Mouse (Mus musculus): ENCODE data around the gene Socs4. TPM values are rescaled to one million over a fixed set of nuclear protein-coding genes. Genes with fewer than 3 reads are reported as not detected.

Socs4 gene
- polyA plus RNA-seq, 1 experiment, result 24.2 TPM

- no peak overlapping the region for H3K9ac ChIP-seq (ENCODE audit: low read depth, poor library complexity, severe bottlenecking)
- no peaks in the 10 kb centered on the region for H3K4me1 ChIP-seq (ENCODE audit: control insufficient read depth, insufficient read depth, low read length)
Measured at GRCm38 (mm10) chr14:47287021-47287420, 10.3 kb downstream of the Socs4 start.

GRCm38 (mm10) chr14:47291772-47292171 is 15.0 kb downstream of the Socs4 start:
- H3K9ac ChIP-seq (ENCODE audit: low read depth, poor library complexity, severe bottlenecking), result no peak overlapping the region
- H3K4me1 ChIP-seq (ENCODE audit: control insufficient read depth, insufficient read depth, low read length), result no peaks in the 10 kb centered on the region
- TF ChIP-seq CTCF (IDR thresholded peaks at IDR 0.05; ENCODE audit: low read depth, low read length) (no peak), POLR2A (IDR thresholded peaks at IDR 0.05; ENCODE audit: insufficient read depth, low read length) (no peak), EP300 (IDR thresholded peaks at IDR 0.05; ENCODE audit: insufficient read depth, low read depth, low read length) (no peak)
- no peak overlapping the region for H3K27ac ChIP-seq (ENCODE audit: insufficient read depth, low read length)
- no peak overlapping the region for H3K4me3 ChIP-seq (ENCODE audit: low read depth, low read length)
- H3K27me3 ChIP-seq (ENCODE audit: control insufficient read depth, insufficient read depth, low read length, poor library complexity, severe bottlenecking), result no peaks in the 10 kb centered on the region
- H3K36me3 ChIP-seq (ENCODE audit: control insufficient read depth, insufficient read depth, low read length, poor library complexity, severe bottlenecking), result peaks cover 6% of the 10 kb centered on the region
- no peaks in the 10 kb centered on the region for H3K9me3 ChIP-seq (replicated peaks; ENCODE audit: control insufficient read depth, insufficient read depth, low read length, poor library complexity, severe bottlenecking)

More at GRCm38 (mm10) chr14:47287021-47287420, 10.3 kb downstream of the Socs4 start:
- Histone ChIP-seq H3K36me3 (ENCODE audit: control insufficient read depth, insufficient read depth, low read length, poor library complexity, severe bottlenecking) (peaks cover 6% of the 10 kb centered on the region), H3K27me3 (ENCODE audit: control insufficient read depth, insufficient read depth, low read length, poor library complexity, severe bottlenecking) (no peaks in the 10 kb centered on the region), H3K27ac (ENCODE audit: insufficient read depth, low read length) (no peak overlapping the region), H3K4me3 (ENCODE audit: low read depth, low read length) (no peak overlapping the region), H3K9me3 (replicated peaks; ENCODE audit: control insufficient read depth, insufficient read depth, low read length, poor library complexity, severe bottlenecking) (no peaks in the 10 kb centered on the region)
- TF ChIP-seq EP300 (IDR thresholded peaks at IDR 0.05; ENCODE audit: insufficient read depth, low read depth, low read length) (no peak), POLR2A (IDR thresholded peaks at IDR 0.05; ENCODE audit: insufficient read depth, low read length) (no peak)

- Histone ChIP-seq H3K4me1 (ENCODE audit: control insufficient read depth, insufficient read depth, low read length) (no peaks in the 10 kb centered on the region), H3K27me3 (ENCODE audit: control insufficient read depth, insufficient read depth, low read length, poor library complexity, severe bottlenecking) (no peaks in the 10 kb centered on the region), H3K9me3 (replicated peaks; ENCODE audit: control insufficient read depth, insufficient read depth, low read length, poor library complexity, severe bottlenecking) (no peaks in the 10 kb centered on the region), H3K27ac (ENCODE audit: insufficient read depth, low read length) (no peak overlapping the region), H3K9ac (ENCODE audit: low read depth, poor library complexity, severe bottlenecking) (no peak overlapping the region), H3K4me3 (ENCODE audit: low read depth, low read length) (no peak overlapping the region), H3K36me3 (ENCODE audit: control insufficient read depth, insufficient read depth, low read length, poor library complexity, severe bottlenecking) (peaks cover 6% of the 10 kb centered on the region)
- TF ChIP-seq CTCF (IDR thresholded peaks at IDR 0.05; ENCODE audit: low read depth, low read length), result no peak
- no peak for TF ChIP-seq EP300 (IDR thresholded peaks at IDR 0.05; ENCODE audit: insufficient read depth, low read depth, low read length)
- no peak for TF ChIP-seq POLR2A (IDR thresholded peaks at IDR 0.05; ENCODE audit: insufficient read depth, low read length)
Measured at GRCm38 (mm10) chr14:47294136-47294535, 17.4 kb downstream of the Socs4 start.

GRCm38 (mm10) chr14:47296232-47296631 is 19.5 kb downstream of the Socs4 start:
- no peaks in the 10 kb centered on the region for H3K4me1 ChIP-seq (ENCODE audit: control insufficient read depth, insufficient read depth, low read length)
- H3K36me3 ChIP-seq (ENCODE audit: control insufficient read depth, insufficient read depth, low read length, poor library complexity, severe bottlenecking), result peaks cover 11% of the 10 kb centered on the region
- no peak overlapping the region for H3K9ac ChIP-seq (ENCODE audit: low read depth, poor library complexity, severe bottlenecking)
- no peaks in the 10 kb centered on the region for H3K9me3 ChIP-seq (replicated peaks; ENCODE audit: control insufficient read depth, insufficient read depth, low read length, poor library complexity, severe bottlenecking)
- H3K4me3 ChIP-seq (ENCODE audit: low read depth, low read length), result no peak overlapping the region
- TF ChIP-seq POLR2A (IDR thresholded peaks at IDR 0.05; ENCODE audit: insufficient read depth, low read length), result no peak
- TF ChIP-seq EP300 (IDR thresholded peaks at IDR 0.05; ENCODE audit: insufficient read depth, low read depth, low read length), result no peak
- no peak for TF ChIP-seq CTCF (IDR thresholded peaks at IDR 0.05; ENCODE audit: low read depth, low read length)
- H3K27me3 ChIP-seq (ENCODE audit: control insufficient read depth, insufficient read depth, low read length, poor library complexity, severe bottlenecking), result no peaks in the 10 kb centered on the region
- H3K27ac ChIP-seq (ENCODE audit: insufficient read depth, low read length), result peak overlapping the region; percentile 79

GRCm38 (mm10) chr14:47297785-47298407 is 21.2 kb downstream of the Socs4 start, which contains the start of gene Mapk1ip1l:
Mapk1ip1l (plus strand) TSS chr14:47298266.
- TF ChIP-seq POLR2A (IDR thresholded peaks at IDR 0.05; ENCODE audit: insufficient read depth, low read length) (peak; percentile 21), CTCF (IDR thresholded peaks at IDR 0.05; ENCODE audit: low read depth, low read length) (peak; percentile 65), EP300 (IDR thresholded peaks at IDR 0.05; ENCODE audit: insufficient read depth, low read depth, low read length) (peak; percentile 51; the same call in 1 of the 2 replicates)
- Histone ChIP-seq H3K27me3 (ENCODE audit: control insufficient read depth, insufficient read depth, low read length, poor library complexity, severe bottlenecking) (no peaks in the 10 kb centered on the region), H3K4me3 (ENCODE audit: low read depth, low read length) (peak within 1 kb of the TSS; percentile 78), H3K36me3 (ENCODE audit: control insufficient read depth, insufficient read depth, low read length, poor library complexity, severe bottlenecking) (peaks cover 19% of the 10 kb centered on the region), H3K27ac (ENCODE audit: insufficient read depth, low read length) (peak within 1 kb of the TSS; percentile 87), H3K9me3 (replicated peaks; ENCODE audit: control insufficient read depth, insufficient read depth, low read length, poor library complexity, severe bottlenecking) (no peaks in the 10 kb centered on the region), H3K4me1 (ENCODE audit: control insufficient read depth, insufficient read depth, low read length) (no peaks in the 10 kb centered on the region), H3K9ac (ENCODE audit: low read depth, poor library complexity, severe bottlenecking) (peak within 1 kb of the TSS; percentile 82)

- Histone ChIP-seq H3K4me3 (ENCODE audit: low read depth, low read length) (peak overlapping the region; percentile 74), H3K9me3 (replicated peaks; ENCODE audit: control insufficient read depth, insufficient read depth, low read length, poor library complexity, severe bottlenecking) (no peaks in the 10 kb centered on the region), H3K27ac (ENCODE audit: insufficient read depth, low read length) (peak overlapping the region; percentile 77), H3K36me3 (ENCODE audit: control insufficient read depth, insufficient read depth, low read length, poor library complexity, severe bottlenecking) (peaks cover 19% of the 10 kb centered on the region), H3K9ac (ENCODE audit: low read depth, poor library complexity, severe bottlenecking) (peak overlapping the region; percentile 82), H3K27me3 (ENCODE audit: control insufficient read depth, insufficient read depth, low read length, poor library complexity, severe bottlenecking) (no peaks in the 10 kb centered on the region), H3K4me1 (ENCODE audit: control insufficient read depth, insufficient read depth, low read length) (no peaks in the 10 kb centered on the region)
- TF ChIP-seq POLR2A (IDR thresholded peaks at IDR 0.05; ENCODE audit: insufficient read depth, low read length) (no peak), CTCF (IDR thresholded peaks at IDR 0.05; ENCODE audit: low read depth, low read length) (no peak), EP300 (IDR thresholded peaks at IDR 0.05; ENCODE audit: insufficient read depth, low read depth, low read length) (no peak)
Measured at GRCm38 (mm10) chr14:47298408-47298792, 21.7 kb downstream of the Socs4 start.
